ENCODE assay signal across 8 mouse cellular contexts in genomic region chr11:48771691-48772090, GRCm38 (mm10). TPM values are rescaled to one million over a fixed set of nuclear protein-coding genes. Genes with fewer than 3 reads are reported as not detected.
A peak's percentile ranks its signal among the peaks of the same experiment; 100 is the strongest.
DNase-seq lines count a peak whose midpoint lies in the region; ATAC-seq and TF ChIP-seq lines count a peak whose summit lies in the region.

No protein-coding gene starts in this region.

- ATAC-seq in heart, postnatal 0 days (ENCODE audit: insufficient read depth, low read depth): no peak
- ATAC-seq in heart, embryonic 11.5 days (replicated peaks; ENCODE audit: insufficient number of reproducible peaks, low FRiP score, low TSS enrichment): no peak
- ATAC-seq in cerebellum, adult (ENCODE audit: insufficient number of reproducible peaks, low FRiP score, low TSS enrichment): no peak

- no peaks in the 10 kb centered on the region for H3K27me3 ChIP-seq in heart, postnatal 0 days (ENCODE audit: control insufficient read depth, insufficient read depth, low read length)
- no peaks in the 10 kb centered on the region for H3K27me3 ChIP-seq in heart, embryonic 11.5 days (ENCODE audit: control insufficient read depth, insufficient read depth, low read length)
- no peaks in the 10 kb centered on the region for H3K27me3 ChIP-seq in embryonic facial prominence, embryonic 10.5 days (replicated peaks; ENCODE audit: low read depth, poor library complexity, severe bottlenecking)

- no peaks in the 10 kb centered on the region for H3K9me3 ChIP-seq in heart, postnatal 0 days (replicated peaks; ENCODE audit: control insufficient read depth, low read length)
- H3K9me3 ChIP-seq in heart, embryonic 11.5 days (replicated peaks; ENCODE audit: control insufficient read depth, low read length): no peaks in the 10 kb centered on the region
- no peaks in the 10 kb centered on the region for H3K9me3 ChIP-seq in embryonic facial prominence, embryonic 10.5 days

- WGBS in heart, postnatal 0 days: 8% methylated on average over 2 of the region's 2 CpGs
- WGBS in heart, embryonic 11.5 days (ENCODE audit: insufficient replicate concordance): 5% methylated on average over 2 of the region's 2 CpGs
- WGBS in embryonic facial prominence, embryonic 10.5 days: 8% methylated on average over 2 of the region's 2 CpGs

- TF ChIP-seq CTCF in heart, postnatal 0 days (IDR thresholded peaks at IDR 0.05; ENCODE audit: low read depth): peak; percentile 56

- H3K9ac ChIP-seq in heart, postnatal 0 days (replicated peaks; ENCODE audit: low read depth, low read length): no peak overlapping the region
- H3K9ac ChIP-seq in heart, embryonic 11.5 days (ENCODE audit: low read depth, low read length): no peak overlapping the region

- no peak overlapping the region for H3K4me2 ChIP-seq in heart, postnatal 0 days (ENCODE audit: low read depth, low read length)
- no peak overlapping the region for H3K4me2 ChIP-seq in heart, embryonic 11.5 days

- no peak for DNase-seq in heart, postnatal 0 days (ENCODE audit: low spot score)
- DNase-seq in spleen, adult 12 weeks (ENCODE audit: low spot score): peak; percentile 33
- no peak for DNase-seq in spleen, postnatal 4 days (ENCODE audit: low spot score in 2 of 2)
- DNase-seq in embryonic facial prominence, embryonic 10.5 days (ENCODE audit: low spot score): peak; percentile 41
- peak; percentile 60 for DNase-seq in retina, embryonic 14.5 days (ENCODE audit: low spot score)
- no peak for DNase-seq in cerebellum, adult 9-11 months

- H3K4me1 ChIP-seq in heart, postnatal 0 days (ENCODE audit: control insufficient read depth, insufficient read depth): no peaks in the 10 kb centered on the region
- H3K4me1 ChIP-seq in heart, embryonic 11.5 days (ENCODE audit: control insufficient read depth, insufficient read depth, low read length): no peaks in the 10 kb centered on the region
- no peaks in the 10 kb centered on the region for H3K4me1 ChIP-seq in embryonic facial prominence, embryonic 10.5 days

- H3K4me3 ChIP-seq in heart, postnatal 0 days (ENCODE audit: low read depth, low read length): no peak overlapping the region
- H3K4me3 ChIP-seq in heart, embryonic 11.5 days (ENCODE audit: low read depth, low read length): no peak overlapping the region
- no peak overlapping the region for H3K4me3 ChIP-seq in embryonic facial prominence, embryonic 10.5 days

- H3K36me3 ChIP-seq in heart, postnatal 0 days (replicated peaks; ENCODE audit: control insufficient read depth, insufficient read depth, low read length): no peaks in the 10 kb centered on the region
- no peaks in the 10 kb centered on the region for H3K36me3 ChIP-seq in heart, embryonic 11.5 days (ENCODE audit: control insufficient read depth, insufficient read depth, low read length)
- H3K36me3 ChIP-seq in embryonic facial prominence, embryonic 10.5 days (replicated peaks): no peaks in the 10 kb centered on the region

- TF ChIP-seq EP300 in heart, postnatal 0 days (IDR thresholded peaks at IDR 0.05; ENCODE audit: low read depth): no peak

- H3K27ac ChIP-seq in heart, postnatal 0 days (ENCODE audit: low read depth): no peak overlapping the region
- no peak overlapping the region for H3K27ac ChIP-seq in heart, embryonic 11.5 days (ENCODE audit: low read depth, low read length)
- no peak overlapping the region for H3K27ac ChIP-seq in embryonic facial prominence, embryonic 10.5 days (replicated peaks)

RNA-seq across cellular contexts. Expression of gene Rack1, which starts 28.4 kb away (rescaled TPM):
- total RNA-seq in heart, postnatal 0 days (2014; rRNA removed; ENCODE audit: low replicate concordance): 1,323 and 1,324 TPM in 2 replicates
- 292 and 307 TPM in 2 replicates for polyA plus RNA-seq in heart, postnatal 0 days (2015; fragmentation: Nextera tagmentation; extraction: Ambion mirVana)
- 538 and 603 TPM in 2 replicates for polyA plus RNA-seq in heart, embryonic 11.5 days (2014; fragmentation: Nextera tagmentation; extraction: Ambion mirVana)
- polyA plus RNA-seq in embryonic facial prominence, embryonic 10.5 days (2016; fragmentation: Nextera tagmentation; extraction: Ambion mirVana): 838 and 844 TPM in 2 replicates

RNA-seq across cellular contexts. Expression of gene Trim41, which starts 45.5 kb away (rescaled TPM):
- 22.7 and 39.6 TPM in 2 replicates for total RNA-seq in heart, postnatal 0 days (2014; rRNA removed; ENCODE audit: low replicate concordance)
- polyA plus RNA-seq in heart, postnatal 0 days (2015; fragmentation: Nextera tagmentation; extraction: Ambion mirVana): 2.7 and 2.9 TPM in 2 replicates
- 3.3 and 3.7 TPM in 2 replicates for polyA plus RNA-seq in heart, embryonic 11.5 days (2014; fragmentation: Nextera tagmentation; extraction: Ambion mirVana)
- polyA plus RNA-seq in embryonic facial prominence, embryonic 10.5 days (2016; fragmentation: Nextera tagmentation; extraction: Ambion mirVana): 4.2 and 4.6 TPM in 2 replicates

RNA-seq across cellular contexts. Expression of gene Trim7, which starts 54.2 kb away (rescaled TPM):
- 1.1 and 5.3 TPM in 2 replicates for total RNA-seq in heart, postnatal 0 days (2014; rRNA removed; ENCODE audit: low replicate concordance)
- polyA plus RNA-seq in heart, postnatal 0 days (2015; fragmentation: Nextera tagmentation; extraction: Ambion mirVana): 1.3 and 1.9 TPM in 2 replicates
- polyA plus RNA-seq in heart, embryonic 11.5 days (2014; fragmentation: Nextera tagmentation; extraction: Ambion mirVana): 0.43 and 0.70 TPM in 2 replicates
- polyA plus RNA-seq in embryonic facial prominence, embryonic 10.5 days (2016; fragmentation: Nextera tagmentation; extraction: Ambion mirVana): 0.14 and 0.16 TPM in 2 replicates

RNA-seq across cellular contexts. Expression of gene Gm12184, which starts 54.8 kb away (rescaled TPM):
- 1.8 and 27.8 TPM in 2 replicates for total RNA-seq in heart, postnatal 0 days (2014; rRNA removed; ENCODE audit: low replicate concordance)
- 1.8 and 2.7 TPM in 2 replicates for polyA plus RNA-seq in heart, postnatal 0 days (2015; fragmentation: Nextera tagmentation; extraction: Ambion mirVana)
- polyA plus RNA-seq in heart, embryonic 11.5 days (2014; fragmentation: Nextera tagmentation; extraction: Ambion mirVana): 2.9 and 4.0 TPM in 2 replicates
- polyA plus RNA-seq in embryonic facial prominence, embryonic 10.5 days (2016; fragmentation: Nextera tagmentation; extraction: Ambion mirVana): 3.0 and 5.7 TPM in 2 replicates

Comparison
In these comparisons a context has a peak if more than half of its experiments do, and no peak if none do; other contexts are left out.
1. DNase-seq: peak in spleen, adult 12 weeks (single experiment), embryonic facial prominence, embryonic 10.5 days (single experiment) and retina, embryonic 14.5 days (single experiment); none in heart, postnatal 0 days (single experiment), spleen, postnatal 4 days (0 of 2) and cerebellum, adult 9-11 months (single experiment).